Mouse (Mus musculus): ENCODE data around the gene Tiam1. TPM values are rescaled to one million over a fixed set of nuclear protein-coding genes. Genes with fewer than 3 reads are reported as not detected.

Tiam1 gene
- polyA plus RNA-seq, 1 experiment from 2014 or later: 19.4 TPM

DNA sequence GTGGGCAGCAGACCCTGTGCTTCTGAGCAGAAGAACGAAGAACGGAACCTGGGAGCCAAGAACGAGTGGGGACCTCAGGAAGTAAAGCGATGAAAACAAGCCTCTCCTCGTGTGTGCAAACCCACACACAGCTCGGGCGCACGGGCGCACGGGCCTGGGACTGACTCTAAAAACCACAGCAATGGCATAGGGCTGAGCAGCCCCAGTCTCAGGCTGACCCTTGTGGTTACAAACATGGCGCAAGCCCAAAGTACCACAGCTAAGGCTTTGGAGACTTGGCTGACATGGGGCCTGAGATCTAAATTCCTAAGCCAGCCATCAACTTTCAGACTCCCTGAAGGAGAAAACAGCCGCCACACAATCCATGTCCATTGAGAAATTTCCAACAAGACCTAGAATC lies 239.4 kb downstream of the Tiam1 start:
- Histone ChIP-seq H3K27me3 (ENCODE audit: insufficient read depth, poor library complexity, severe bottlenecking) (no peaks in the 10 kb centered on the region), H3K9me3 (no peaks in the 10 kb centered on the region)
- WGBS: 95% methylated on average over 12 of the region's 12 CpGs

DNA sequence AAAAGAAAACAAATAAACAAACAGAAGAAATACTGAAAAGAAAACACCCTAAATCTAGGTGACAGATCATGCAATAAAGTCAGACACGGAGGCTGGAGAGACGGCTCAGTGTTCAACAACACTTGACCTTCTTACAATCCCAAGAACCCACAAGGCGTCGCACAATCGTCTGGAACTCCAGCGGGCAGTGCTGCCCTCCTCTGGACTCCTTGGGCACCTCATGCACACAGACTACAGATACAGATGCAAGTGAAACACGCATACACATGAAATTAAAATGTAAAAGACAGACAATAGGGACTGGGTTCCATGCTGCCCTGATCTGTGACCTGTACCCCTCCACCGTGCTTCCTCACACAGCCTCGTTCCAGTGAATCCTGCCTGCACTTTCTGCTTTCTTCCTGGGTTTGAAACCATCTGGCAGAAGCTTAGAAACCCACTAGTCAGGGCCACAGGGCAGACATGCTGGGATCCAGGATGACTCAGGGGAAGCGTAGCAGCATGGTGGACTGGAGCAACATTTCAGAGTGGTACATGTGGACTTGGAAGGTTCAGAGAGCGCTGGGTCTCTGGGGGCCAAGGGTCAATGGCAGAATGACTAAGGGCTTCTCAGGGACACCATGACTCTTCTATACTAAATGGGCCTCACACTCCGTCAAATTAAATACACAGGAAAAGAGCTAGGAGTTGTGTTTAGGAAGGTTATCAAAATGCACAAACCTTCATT lies 240.8 kb downstream of the Tiam1 start:
- Histone ChIP-seq H3K9me3 (no peaks in the 10 kb centered on the region), H3K4me3 (no peak overlapping the region), H3K4me1 (replicated peaks) (peaks cover 12% of the 10 kb centered on the region; the same call in 1 of the 2 replicates), H3K27me3 (ENCODE audit: insufficient read depth, poor library complexity, severe bottlenecking) (no peaks in the 10 kb centered on the region), H3K36me3 (peaks cover 12% of the 10 kb centered on the region), H3K27ac (no peak overlapping the region)
- 88% methylated on average over 12 of the region's 12 CpGs for WGBS
- no peak for DNase-seq (ENCODE audit: low spot score)

More for the DNA sequence above, 239.4 kb downstream of the Tiam1 start:
- no peak overlapping the region for H3K27ac ChIP-seq
- peaks cover 19% of the 10 kb centered on the region for H3K4me1 ChIP-seq (replicated peaks)
- no peak for DNase-seq (ENCODE audit: low spot score)
- H3K36me3 ChIP-seq: peaks cover 6% of the 10 kb centered on the region; the same call in 1 of the 2 replicates
- no peak overlapping the region for H3K4me3 ChIP-seq

DNA sequence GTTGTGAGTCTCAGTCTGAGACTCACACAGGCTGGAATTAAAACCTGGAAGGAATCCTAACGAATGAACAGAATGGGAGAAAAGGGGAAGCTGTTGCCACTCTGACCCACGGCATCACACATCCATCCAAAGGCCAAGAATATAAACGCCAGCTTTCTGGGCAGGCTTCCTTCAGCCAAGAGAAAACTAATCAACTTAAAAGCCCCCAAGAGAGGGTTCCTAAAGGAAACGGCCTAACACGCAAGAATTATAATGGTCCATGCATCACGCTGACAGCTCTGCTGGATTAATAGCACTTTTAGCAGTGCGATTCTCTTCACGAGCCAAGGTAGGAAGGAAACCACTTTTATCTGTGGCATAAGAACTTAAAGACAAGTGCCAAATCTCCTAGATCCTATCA lies 242.9 kb downstream of the Tiam1 start:
- DNase-seq (ENCODE audit: low spot score): no peak
- Histone ChIP-seq H3K4me3 (no peak overlapping the region), H3K9me3 (no peaks in the 10 kb centered on the region), H3K4me1 (replicated peaks) (peaks cover 12% of the 10 kb centered on the region; the same call in 1 of the 2 replicates), H3K36me3 (peaks cover 18% of the 10 kb centered on the region), H3K27ac (no peak overlapping the region), H3K27me3 (ENCODE audit: insufficient read depth, poor library complexity, severe bottlenecking) (no peaks in the 10 kb centered on the region)
- WGBS: 73% methylated on average over 8 of the region's 8 CpGs

DNA sequence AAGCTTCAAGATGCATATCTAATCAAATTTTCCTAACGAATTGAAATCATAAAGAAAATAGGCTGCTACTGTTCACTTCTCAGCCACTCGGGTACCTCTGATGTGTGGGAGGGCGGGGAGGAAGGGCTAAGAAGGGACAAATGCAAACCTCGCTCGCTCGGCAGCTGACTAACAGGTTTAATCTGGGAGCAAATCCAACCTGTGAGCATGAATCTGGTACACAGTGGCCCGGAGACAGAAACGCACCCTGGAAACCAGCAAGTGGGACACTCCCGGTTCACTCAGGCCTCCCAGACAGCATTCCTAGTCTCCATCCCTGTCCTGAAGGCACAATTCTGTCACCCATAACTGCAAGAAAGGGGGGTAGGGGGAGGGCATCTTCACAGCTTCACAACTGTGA lies 244.4 kb downstream of the Tiam1 start:
- Histone ChIP-seq H3K27me3 (ENCODE audit: insufficient read depth, poor library complexity, severe bottlenecking) (no peaks in the 10 kb centered on the region), H3K27ac (no peak overlapping the region), H3K36me3 (peaks cover 18% of the 10 kb centered on the region), H3K4me3 (no peak overlapping the region), H3K9me3 (no peaks in the 10 kb centered on the region), H3K4me1 (replicated peaks) (peaks cover 21% of the 10 kb centered on the region; the same call in 1 of the 2 replicates)
- 71% methylated on average over 9 of the region's 9 CpGs for WGBS
- no peak for DNase-seq (ENCODE audit: low spot score)

DNA sequence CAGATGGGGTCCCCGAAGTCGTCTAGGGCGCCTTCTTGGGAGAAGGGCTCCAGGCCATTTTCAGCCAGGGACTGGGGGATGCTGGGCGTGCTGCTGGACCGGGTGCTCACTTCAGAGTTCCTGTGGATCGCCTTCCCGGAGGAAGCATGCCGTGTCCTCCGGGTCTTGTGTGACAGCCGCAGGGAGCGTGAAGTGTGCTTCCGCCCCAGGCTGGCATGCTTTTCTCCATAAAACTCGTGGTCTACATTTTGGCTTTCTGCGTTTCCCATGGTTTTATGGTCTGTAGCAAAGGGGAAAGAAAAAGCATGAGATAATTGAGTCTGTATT lies 245.3 kb downstream of the Tiam1 start:
- Histone ChIP-seq H3K27ac (no peak overlapping the region), H3K36me3 (peaks cover 26% of the 10 kb centered on the region), H3K4me3 (no peak overlapping the region), H3K27me3 (ENCODE audit: insufficient read depth, poor library complexity, severe bottlenecking) (no peaks in the 10 kb centered on the region), H3K4me1 (replicated peaks) (peaks cover 21% of the 10 kb centered on the region; the same call in 1 of the 2 replicates), H3K9me3 (peaks cover 6% of the 10 kb centered on the region)
- 86% methylated on average over 14 of the region's 14 CpGs for WGBS
- no peak for DNase-seq (ENCODE audit: low spot score)

DNA sequence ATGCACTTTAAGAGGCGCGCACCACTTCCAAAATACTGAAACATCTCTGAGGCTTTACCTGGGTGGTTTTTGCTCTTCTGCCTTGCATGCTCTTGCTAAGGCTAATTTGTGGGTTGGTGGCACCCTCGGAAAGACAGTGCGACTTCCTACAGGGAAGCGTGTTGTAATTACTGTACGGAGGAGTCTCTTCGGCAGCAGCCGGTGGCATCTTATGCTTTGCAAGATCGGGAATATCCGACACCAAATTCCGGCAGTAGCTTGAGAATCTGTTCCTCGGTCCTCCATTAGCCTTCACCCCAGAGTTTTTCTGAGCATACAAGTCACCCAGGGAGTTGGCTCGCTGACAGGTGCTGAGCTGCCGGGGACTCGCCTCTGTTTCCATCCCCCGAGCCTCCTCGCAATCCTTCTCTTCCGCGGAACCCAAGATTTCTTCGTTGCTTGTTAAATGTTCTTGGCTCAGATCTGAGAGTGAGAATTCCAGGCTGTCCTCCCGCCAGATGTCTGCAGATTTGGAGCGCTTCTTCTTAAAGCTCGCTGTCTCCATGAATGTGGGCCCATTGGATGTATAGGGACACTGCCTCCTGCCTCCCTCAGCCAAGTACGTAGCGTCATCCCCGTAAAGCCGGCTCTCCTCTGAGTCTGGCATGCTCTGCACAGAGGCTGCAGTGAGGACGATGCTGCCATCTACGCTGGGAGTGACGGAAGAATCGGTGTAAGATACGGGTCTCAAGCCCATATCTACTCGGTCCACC lies 245.8 kb downstream of the Tiam1 start:
- no peak overlapping the region for H3K27ac ChIP-seq
- H3K9me3 ChIP-seq: peaks cover 6% of the 10 kb centered on the region
- 91% methylated on average over 33 of the region's 33 CpGs for WGBS
- no peaks in the 10 kb centered on the region for H3K27me3 ChIP-seq (ENCODE audit: insufficient read depth, poor library complexity, severe bottlenecking)
- DNase-seq (ENCODE audit: low spot score): no peak
- H3K4me3 ChIP-seq: no peak overlapping the region
- peaks cover 26% of the 10 kb centered on the region for H3K36me3 ChIP-seq
- peaks cover 19% of the 10 kb centered on the region; the same call in 1 of the 2 replicates for H3K4me1 ChIP-seq (replicated peaks)

DNA sequence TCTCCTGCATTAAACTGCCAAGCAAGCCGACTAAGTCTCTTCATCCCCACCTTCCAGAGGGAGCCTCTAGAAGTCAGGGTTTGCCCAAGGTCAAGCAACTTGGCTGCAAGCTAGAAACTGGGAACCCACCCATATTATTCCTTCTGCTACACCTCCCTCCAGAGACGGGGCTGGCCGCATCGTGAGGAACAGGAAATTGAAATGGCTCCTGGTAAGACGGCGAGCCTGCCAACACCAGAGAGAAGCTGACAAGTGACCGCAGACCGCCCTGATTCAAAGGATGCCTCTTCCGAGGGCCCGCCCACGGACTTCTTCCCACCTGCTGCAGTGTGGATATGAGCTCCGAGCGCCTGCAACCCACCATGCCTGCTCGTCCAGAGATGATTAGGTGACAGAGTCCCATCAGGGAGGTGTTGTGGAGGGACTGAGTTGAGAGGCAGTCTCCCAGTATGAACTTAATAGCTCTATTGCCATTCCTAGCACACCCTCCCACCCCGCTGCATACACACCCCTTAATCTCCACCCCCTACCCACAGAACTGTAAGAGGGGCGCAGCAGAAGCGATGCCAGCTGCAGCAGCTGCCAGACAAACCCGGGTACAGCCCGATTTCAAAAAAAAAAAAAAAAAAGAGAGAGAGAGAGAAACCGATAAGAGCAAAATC lies 246.6 kb downstream of the Tiam1 start:
- 82% methylated on average over 20 of the region's 20 CpGs for WGBS
- Histone ChIP-seq H3K9me3 (peaks cover 6% of the 10 kb centered on the region), H3K27ac (no peak overlapping the region), H3K4me1 (replicated peaks) (peaks cover 17% of the 10 kb centered on the region; the same call in 1 of the 2 replicates), H3K27me3 (ENCODE audit: insufficient read depth, poor library complexity, severe bottlenecking) (no peaks in the 10 kb centered on the region), H3K36me3 (peaks cover 26% of the 10 kb centered on the region), H3K4me3 (no peak overlapping the region)
- DNase-seq (ENCODE audit: low spot score): no peak

DNA sequence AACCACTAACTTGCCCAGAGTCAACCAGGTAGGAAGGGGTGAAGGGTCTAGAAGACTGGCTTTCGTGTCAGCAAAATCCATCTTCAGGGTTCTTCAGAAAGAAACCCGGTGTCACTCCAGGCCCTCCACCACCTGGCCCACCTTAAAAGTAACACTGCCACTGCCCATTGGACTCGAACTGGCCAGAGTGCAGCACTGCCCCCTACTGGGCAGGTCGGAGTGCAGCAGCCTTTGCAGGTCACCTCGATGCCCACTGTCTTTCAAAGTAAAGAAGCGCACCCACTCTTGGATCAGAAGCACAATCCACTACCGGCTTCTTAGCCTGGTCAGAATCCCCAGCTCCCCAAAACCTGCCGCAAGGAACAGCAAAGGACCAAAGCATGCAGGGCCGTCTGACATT lies 247.2 kb downstream of the Tiam1 start:
- Histone ChIP-seq H3K4me3 (no peak overlapping the region), H3K9me3 (peaks cover 6% of the 10 kb centered on the region), H3K27me3 (ENCODE audit: insufficient read depth, poor library complexity, severe bottlenecking) (no peaks in the 10 kb centered on the region), H3K27ac (no peak overlapping the region), H3K4me1 (replicated peaks) (peaks cover 17% of the 10 kb centered on the region; the same call in 1 of the 2 replicates), H3K36me3 (peaks cover 26% of the 10 kb centered on the region)
- WGBS: 78% methylated on average over 9 of the region's 9 CpGs
- no peak for DNase-seq (ENCODE audit: low spot score)

DNA sequence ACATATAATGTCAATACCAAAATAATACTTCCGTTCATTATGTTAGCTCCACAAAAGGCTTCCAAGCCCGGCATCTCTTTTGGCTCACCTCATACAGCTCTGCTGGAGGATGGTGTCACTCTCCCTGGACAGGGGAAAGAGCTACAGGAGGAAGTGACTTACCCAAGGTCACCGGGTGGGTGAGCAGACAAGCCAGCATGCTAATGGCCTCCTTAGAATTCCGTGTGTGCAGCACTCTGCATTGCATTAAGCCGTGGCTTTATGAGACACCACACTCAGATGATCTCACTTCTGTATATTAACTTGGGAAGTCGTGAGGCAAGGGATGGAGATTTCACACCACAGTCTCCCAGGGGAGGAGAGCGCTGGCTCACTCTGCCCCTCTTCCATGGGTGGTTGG lies 248.3 kb downstream of the Tiam1 start:
- H3K27ac ChIP-seq: no peak overlapping the region
- H3K9me3 ChIP-seq: peaks cover 6% of the 10 kb centered on the region
- peaks cover 26% of the 10 kb centered on the region for H3K36me3 ChIP-seq
- H3K4me1 ChIP-seq (replicated peaks): peaks cover 23% of the 10 kb centered on the region
- no peaks in the 10 kb centered on the region for H3K27me3 ChIP-seq (ENCODE audit: insufficient read depth, poor library complexity, severe bottlenecking)
- H3K4me3 ChIP-seq: no peak overlapping the region
- 86% methylated on average over 7 of the region's 7 CpGs for WGBS
- no peak for DNase-seq (ENCODE audit: low spot score)

DNA sequence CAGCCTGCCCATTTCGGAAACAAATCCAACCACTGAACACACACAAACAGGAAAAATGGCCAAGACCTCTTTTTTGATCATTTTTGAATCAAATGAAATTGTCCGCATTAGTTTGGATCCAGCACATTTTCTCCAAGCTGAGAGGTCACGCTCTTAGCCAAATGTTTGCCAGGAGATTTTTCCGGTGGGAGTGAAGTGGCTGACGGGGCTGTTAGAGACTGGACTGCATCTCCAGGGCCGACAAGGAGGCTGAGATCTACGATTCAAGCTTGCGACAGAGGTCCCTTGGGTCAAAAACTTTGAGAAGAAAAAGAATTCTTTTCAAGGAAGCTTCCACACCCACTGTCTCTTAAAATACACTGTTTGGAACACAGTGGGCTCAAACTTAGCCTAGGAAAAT lies 248.8 kb downstream of the Tiam1 start:
- Histone ChIP-seq H3K4me3 (no peak overlapping the region), H3K27ac (no peak overlapping the region), H3K9me3 (peaks cover 6% of the 10 kb centered on the region), H3K27me3 (ENCODE audit: insufficient read depth, poor library complexity, severe bottlenecking) (no peaks in the 10 kb centered on the region), H3K4me1 (replicated peaks) (peaks cover 27% of the 10 kb centered on the region), H3K36me3 (peaks cover 26% of the 10 kb centered on the region)
- WGBS: 72% methylated on average over 8 of the region's 8 CpGs
- DNase-seq (ENCODE audit: low spot score): no peak

DNA sequence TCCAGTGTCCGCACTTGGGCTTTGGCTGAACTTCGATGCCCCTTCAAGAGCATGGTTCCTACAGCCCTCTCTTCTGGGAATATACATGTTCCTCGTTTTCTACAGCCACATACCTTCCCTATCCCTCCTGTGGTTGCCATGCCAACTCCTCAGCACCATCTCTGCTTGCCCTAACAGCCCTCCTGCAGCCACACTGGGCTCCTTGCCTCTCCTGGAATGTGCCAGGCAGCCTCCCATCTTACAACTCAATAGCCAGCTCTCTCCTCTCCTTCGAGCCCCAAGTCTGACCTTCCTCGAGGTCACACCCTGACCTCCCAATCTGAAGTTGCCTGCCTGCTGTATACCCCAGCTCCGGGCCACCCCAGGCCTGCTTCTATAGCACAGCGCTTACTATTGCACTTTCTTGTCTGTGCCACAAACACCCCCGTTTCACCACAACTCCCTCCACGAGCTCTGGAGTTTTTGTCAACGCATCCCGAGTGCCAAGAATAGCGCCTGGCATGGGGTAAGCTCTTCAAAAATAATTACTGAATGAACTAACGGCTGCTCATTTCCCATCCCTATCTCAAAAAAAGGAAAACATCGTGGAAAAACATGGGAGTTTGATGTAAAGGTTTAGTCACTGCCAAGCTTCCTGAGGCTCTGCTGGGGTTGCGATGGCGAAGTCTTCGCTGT lies 252.9 kb downstream of the Tiam1 start:
- H3K27ac ChIP-seq: 0 out of 2 replicates have a peak overlapping the region, but pooled peaks have one; percentile 24
- peaks cover 8% of the 10 kb centered on the region for H3K36me3 ChIP-seq
- no peaks in the 10 kb centered on the region for H3K27me3 ChIP-seq (ENCODE audit: insufficient read depth, poor library complexity, severe bottlenecking)
- peaks cover 6% of the 10 kb centered on the region for H3K9me3 ChIP-seq
- WGBS: 73% methylated on average over 17 of the region's 17 CpGs
- DNase-seq (ENCODE audit: low spot score): no peak
- H3K4me3 ChIP-seq: no peak overlapping the region
- peaks cover 24% of the 10 kb centered on the region for H3K4me1 ChIP-seq (replicated peaks)

DNA sequence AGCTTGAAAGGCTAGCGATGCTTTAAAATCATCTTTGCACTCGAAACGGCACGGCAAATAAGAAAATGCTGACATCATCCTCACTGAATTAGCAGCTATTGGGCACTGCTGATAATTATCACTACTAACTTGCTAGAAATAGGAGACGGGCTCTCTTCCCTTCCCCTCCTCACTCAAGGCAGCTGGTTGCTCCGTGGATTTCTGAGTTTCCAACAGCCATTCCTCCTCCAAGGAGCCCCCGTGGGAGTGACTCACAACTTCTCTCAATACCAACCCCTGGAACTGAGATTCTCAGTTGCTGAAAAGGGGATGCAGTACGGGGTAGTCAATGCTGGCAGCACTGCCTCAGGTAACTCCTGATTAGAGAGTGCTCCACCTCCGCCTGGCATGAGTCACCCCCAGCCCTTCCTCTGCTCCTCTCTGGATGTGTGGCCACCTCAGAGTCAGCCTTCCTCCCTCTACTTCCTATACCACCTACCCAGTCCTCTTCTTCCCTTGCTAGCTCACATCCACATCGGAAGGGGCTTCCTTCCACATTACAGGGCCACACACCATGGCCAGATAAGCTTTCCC lies 253.6 kb downstream of the Tiam1 start:
- no peak overlapping the region for H3K27ac ChIP-seq
- peaks cover 11% of the 10 kb centered on the region for H3K36me3 ChIP-seq
- 85% methylated on average over 10 of the region's 10 CpGs for WGBS
- peaks cover 20% of the 10 kb centered on the region for H3K4me1 ChIP-seq (replicated peaks)
- H3K27me3 ChIP-seq (ENCODE audit: insufficient read depth, poor library complexity, severe bottlenecking): no peaks in the 10 kb centered on the region
- H3K4me3 ChIP-seq: no peak overlapping the region
- H3K9me3 ChIP-seq: peaks cover 6% of the 10 kb centered on the region
- no peak for DNase-seq (ENCODE audit: low spot score)
